Mouse (Mus musculus): ENCODE data around the gene Aldh3a2.

Gene Aldh3a2

DNA sequence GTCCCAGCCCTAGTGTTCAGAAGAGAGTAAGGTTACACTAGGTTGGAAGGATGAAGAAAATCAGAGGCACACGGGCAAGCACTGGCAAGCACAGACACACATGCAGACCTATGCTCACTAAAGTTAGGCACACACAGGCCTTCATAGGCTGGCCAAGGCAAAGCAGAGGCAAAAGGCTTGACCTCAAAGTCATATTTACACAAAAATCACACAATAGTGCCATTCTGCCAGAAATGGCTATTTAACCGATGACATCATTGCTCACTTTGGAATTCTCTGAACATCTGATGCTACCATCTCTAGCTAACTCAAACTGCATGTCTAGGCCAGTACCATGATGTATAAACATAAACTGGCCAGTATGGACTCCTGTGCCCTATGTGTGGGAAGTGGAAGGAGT is 6.7 kb upstream of the Aldh3a2 start:
- DNase-seq (ENCODE audit: low spot score in 2 of 2): no peak

DNA sequence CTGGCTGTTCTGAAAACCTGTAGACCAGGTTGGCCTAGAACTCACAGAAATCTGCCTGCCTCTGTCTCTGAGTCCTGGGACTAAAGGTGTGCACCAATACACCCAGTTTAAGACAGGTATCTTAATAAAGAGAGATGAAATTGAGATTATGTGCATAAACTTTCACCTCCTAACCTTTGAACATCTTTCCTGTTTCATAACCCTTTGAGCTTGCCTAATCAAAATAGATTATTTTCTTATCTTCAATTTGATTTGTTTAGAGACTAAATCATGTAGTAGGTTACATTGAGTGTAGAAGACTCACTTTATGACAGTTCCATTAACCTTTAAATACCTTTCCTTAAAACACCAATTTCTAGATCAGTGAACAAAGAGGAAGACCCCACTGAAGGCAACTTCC is 4.3 kb upstream of the Aldh3a2 start:
- no peak for DNase-seq (ENCODE audit: low spot score in 2 of 2)

DNA sequence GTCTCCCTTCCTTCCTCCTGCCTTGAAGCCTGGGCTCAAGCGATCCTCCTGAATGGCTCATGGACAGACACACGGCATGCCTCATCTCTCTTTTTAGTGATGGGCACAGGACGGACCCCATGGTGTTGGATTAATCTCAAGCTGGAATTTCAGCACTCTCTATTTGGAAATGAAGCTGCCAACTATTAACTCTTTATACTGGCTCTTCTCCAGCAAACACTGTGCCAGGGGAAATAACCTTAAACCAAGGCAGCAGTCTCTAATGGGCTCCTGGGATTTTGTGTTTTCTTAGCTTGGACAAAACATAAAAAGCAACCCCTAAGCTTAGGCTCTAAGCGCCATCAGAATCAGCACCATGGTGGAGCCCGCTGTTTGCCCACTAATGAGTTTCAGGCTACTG is 3.1 kb upstream of the Aldh3a2 start:
- DNase-seq (ENCODE audit: low spot score in 2 of 2): no peak

DNA sequence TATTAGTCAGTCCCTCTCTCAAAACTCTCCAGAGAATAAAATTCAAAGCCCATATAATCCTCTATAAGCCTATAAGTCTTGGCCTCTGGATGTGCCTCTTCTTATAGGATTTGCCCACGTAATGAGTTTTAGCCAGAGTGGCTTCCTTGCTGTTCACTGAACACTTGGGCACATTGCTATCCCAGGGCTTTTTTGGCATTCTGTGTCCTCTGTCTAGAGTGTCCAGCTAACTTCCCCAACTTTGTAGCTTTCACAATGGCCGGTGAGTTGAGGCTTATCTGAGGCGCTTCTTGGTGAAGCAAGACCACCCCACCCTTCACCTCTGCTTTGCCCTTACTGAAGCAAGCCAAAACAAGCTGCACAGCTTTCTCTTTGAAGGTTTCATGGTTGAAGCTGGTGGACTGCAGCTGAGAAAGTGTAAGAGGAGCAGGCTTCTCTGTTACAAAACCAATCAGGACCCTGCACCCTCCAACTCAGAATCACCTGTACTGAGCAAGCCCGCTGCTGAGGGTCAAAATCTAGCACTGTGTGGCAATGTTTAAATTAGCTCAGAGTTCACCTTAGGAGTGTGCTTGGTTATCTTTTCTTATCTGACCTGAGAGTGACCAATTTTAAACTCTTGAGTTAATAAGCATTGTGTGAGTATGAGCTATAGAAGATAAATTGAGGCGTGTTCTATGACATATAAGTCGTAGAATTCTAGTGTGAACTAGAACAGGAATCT is 1.5 kb upstream of the Aldh3a2 start:
- DNase-seq (ENCODE audit: low spot score in 2 of 2): no peak

DNA sequence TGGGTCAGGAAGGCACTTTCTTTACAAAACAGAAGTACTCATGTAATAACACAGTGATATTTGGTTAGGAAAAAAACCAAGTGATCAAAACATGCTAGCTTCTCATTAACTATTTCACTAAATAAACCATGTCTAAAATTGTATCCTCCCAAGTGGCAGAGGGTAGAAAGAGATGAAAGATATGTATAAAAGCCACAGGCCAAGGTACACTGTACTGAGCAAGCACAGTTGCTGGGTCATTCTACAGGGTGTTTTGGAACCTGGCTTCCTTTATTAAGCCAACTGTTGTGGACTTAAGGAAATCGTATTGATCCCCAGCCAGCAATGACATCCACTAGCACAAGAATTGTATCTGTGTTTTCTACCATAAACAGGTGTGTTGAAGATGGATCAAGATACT is 3.4 kb downstream of the Aldh3a2 start:
- no peak for DNase-seq (ENCODE audit: low spot score in 2 of 2)

DNA sequence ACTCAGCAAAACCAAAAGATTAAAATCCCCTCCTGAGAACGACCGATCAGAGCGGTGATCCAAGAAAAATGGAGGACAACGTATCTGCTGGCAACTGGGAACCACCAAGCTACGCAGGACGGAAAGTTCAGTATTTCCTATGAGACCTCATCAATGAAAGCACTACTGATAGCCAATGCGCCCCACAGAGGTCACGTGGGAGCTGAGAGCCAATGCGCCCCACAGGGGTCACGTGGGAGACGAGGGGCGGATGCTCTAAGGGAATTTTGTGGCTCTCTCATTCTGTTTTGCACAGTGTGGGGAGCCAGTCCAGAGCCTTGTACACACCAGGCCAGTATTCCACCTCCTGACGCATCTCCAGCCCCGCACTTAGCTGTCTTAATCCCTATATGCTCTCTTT is 4.7 kb downstream of the Aldh3a2 start:
- DNase-seq (ENCODE audit: low spot score in 2 of 2): no peak

DNA sequence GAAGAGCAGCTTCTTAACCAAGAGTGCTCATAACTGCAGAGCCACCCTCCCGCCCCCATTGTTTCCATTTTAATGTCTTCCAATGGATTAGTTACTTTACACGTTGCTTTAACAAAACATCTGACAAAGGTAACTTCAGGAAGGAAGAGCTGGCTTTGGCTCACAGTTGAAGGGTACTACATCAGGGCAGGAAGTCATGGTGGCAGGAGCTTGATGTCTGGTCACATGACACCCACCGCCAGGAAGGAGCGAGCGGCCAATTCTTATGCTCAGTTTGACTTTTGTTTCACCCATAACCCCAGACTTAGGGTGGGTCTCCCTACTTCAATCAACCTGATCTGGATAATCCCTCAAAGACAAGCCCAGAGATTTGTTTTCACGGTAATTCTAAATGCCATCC is 8.2 kb downstream of the Aldh3a2 start:
- no peak for DNase-seq (ENCODE audit: low spot score in 2 of 2)

DNA sequence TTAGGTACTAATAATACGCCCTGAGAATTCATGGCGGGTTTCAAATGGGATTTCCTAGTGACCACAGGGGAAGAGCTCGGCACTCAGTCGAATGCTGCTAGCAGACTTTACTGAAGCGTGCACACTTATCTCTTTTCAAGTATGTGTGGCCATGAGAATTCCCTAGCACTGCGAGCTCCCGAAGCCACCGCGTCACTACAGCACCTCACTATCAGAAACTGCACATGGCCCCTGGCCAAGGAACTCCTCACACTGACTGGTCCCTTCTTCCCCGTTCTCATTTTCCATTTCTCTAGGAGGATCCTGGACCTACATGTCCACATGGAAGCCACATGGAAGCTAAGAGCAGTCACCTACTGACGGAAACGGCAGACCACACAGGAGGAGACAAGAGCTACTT is 14.5 kb downstream of the Aldh3a2 start:
- DNase-seq (ENCODE audit: low spot score in 2 of 2): no peak

DNA sequence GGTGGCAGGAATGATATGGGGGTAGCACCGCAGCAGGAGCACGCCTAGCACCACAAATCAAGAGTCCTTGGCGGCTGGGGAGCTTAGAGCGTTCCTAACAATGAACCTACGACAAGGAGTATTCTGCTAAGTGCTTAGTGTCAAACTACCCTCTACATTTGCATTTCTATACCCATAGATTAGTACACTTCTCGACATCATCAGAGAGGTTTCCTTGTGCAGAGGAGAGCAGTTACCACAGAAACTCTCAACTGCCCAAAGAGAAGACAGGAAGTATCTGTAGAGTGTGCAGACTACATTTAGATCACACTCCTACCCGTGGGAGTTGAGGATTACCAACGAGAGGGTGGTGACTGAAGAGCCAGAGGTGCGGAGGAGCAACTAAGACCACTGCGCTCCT is 15.5 kb downstream of the Aldh3a2 start:
- DNase-seq (ENCODE audit: low spot score in 2 of 2): no peak

DNA sequence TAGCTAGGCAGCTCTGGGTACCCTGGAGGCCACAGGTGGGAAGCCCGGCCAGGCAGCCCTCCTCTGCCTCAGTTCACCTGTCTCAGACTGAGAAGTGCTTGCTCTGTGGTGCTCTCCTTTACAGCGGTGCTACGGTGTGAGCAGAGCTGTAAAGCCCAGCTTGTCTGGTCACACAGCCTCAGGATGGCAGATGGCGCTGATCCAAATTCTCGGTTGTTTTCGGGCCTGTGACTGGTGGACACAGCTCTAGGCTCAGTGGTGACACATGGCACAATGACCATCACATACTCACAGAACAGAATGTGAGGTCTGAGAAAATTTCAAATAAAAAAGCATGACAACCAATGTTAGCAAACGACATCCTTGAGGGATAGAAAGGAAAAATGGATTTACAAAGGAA is 22.9 kb downstream of the Aldh3a2 start:
- no peak for DNase-seq (ENCODE audit: low spot score in 2 of 2)

DNA sequence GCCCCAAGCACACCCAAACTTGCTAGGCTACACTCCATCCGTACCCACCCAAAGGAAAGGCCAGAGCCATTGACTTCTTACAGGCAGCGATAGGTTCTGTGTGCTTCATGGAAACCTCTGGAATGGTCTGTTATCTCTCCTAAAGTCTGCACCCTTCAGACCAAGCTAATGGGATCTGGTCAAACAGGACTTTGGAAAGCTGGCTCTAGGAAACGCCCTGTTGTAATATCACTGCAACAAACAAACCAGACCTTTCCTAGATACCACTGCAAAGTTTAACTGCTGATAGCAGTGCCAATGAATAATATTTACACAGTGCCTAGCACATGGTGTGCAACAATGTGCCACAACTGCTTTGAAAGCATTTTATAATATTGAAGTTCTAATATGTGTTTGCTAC is 31.2 kb downstream of the Aldh3a2 start:
- no peak for DNase-seq (ENCODE audit: low spot score in 2 of 2)

DNA sequence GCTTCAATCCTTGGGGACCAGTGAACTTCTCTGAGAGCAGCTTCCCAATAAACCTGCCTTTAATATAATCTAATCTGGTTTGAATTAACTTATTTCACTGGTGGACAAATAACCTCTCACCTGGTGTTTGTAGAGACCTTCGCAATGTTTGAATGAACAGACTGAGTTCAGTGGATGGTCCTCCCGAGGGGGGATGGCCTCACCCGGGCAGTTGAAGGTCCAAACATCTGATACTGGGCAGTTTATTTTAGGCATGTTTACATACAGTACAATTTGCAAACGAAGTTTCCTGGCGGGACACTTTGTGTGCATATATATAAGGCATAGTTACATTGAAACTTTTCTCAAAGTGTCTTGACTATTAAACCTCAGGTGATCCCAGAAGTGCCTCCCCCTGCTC is 33.1 kb downstream of the Aldh3a2 start:
- no peak for DNase-seq (ENCODE audit: low spot score in 2 of 2)

DNA sequence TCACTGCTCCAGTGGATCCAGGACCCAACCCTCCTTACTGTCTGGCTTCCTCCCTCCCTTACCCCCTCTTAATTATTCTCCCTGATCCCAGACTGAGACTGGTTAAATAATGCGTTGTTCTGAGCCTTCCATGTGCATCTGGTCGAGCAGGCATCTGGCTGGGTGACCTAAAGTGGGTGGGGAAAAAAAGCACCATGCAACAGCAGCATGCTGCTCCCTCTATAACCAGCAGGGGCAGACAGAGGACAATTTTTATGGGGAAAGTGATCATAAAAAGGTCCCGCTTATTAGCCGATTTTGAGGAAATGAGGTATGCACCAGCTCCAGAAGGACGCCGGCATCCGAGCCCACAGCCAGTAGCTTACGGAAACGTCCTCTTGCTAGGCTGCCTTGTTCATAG is 35.9 kb downstream of the Aldh3a2 start:
- peak; percentile 44 to 61 for DNase-seq (ENCODE audit: low spot score in 2 of 2)

DNA sequence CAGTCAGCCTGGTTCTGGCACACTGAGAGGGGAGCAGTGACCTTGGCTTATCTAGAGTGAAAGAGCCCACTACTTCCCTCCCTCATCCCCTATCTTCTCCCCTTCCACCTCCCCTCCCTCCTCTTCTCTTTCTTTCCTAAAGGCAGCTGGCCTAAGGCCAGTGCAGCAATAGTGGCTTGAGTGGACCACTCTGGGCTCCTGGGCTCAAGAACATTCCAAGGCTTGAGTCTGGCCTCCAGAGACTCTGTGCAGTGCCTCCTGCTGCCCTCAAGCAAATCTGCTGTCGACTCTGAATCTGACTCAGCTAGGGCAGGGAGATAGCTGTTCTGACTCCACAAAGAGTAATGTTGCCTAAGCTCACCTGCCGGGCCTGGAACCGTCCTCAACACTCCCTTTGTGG is 38.9 kb downstream of the Aldh3a2 start:
- no peak for DNase-seq (ENCODE audit: low spot score in 2 of 2)

DNA sequence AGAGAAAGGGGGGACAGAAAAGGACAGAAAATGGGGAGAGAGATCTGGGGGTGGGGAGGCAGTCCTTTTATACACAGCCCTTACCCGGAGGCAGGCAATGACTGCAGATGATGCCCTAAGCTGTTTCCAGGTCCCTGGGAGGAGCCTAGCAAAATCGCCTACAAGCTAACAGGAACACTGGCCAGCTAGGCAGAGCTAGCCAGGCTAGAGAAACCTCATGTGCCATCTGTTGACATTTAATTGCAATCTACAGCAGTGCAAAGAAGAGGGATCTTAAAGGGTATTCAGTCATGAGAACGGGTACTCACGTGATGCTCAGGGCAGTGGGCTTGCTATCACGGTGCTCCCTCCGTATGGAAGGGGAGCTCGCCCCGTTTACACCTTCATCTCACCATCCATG is 39.4 kb downstream of the Aldh3a2 start:
- DNase-seq (ENCODE audit: low spot score in 2 of 2): no peak

DNA sequence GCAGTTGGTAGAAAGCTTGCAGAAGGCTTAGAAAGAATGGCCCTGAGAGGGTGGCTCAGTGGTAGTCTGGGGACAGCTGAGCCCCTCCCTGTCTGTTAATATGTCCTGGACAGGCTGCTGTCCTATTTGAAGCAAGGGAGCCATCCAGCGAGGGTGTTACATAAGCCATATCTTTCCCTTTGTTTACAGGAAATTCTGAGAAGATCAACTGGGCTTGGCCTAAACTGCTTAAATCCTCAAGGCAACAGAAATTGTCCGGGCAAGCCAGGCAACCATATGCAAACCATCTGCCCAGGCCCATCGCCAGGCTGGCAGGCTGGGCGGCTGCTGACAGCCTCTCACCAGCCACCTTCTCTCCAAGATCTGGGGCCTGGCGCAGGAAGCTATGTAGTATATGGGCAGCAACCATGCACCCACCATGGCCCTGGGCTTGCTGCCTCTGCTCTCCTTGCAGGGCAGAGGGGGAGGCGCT is 41.3 kb downstream of the Aldh3a2 start:
- peak; percentile 75 to 78 for DNase-seq (ENCODE audit: low spot score in 2 of 2)

DNA sequence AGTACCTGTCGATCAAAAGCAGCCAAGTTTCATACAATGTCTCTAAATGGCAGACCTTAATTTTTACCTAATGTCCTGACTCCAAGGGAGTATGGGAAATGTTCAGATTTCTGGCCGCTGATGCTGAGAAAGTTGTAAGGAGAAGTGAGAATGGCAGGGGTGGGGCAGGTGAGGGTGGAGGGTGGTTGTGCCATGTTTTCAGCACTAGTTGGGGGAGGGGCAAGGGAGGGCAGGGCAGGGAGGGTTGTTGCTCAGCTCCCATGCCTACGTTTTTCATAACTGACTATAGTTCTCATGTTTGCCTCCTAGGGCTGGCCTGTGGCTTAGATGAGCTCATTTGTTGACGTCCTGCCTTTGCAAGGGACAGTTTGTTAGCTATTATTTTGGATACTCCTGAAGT is 41.8 kb downstream of the Aldh3a2 start:
- no peak for DNase-seq (ENCODE audit: low spot score in 2 of 2)

DNA sequence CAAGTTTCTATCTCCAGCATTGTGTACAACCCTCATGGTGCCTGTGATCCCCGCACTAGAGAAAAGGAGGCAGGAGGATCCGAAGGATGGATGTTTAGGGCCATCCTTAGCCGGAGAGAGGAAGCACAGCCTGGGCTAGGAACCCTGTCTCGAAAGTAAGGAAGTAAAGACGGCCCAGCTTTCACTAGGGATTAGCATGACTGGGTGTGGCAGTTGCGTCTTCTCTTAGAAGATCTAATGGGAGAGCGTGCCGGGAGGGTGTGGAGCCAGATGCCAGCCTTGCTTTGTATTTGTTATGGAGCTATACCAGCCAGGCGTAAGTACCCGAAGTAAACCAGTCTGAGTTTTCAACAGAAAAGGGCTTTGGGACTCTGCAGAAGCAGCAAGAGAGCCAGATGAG is 42.4 kb downstream of the Aldh3a2 start:
- DNase-seq (ENCODE audit: low spot score in 2 of 2): no peak

DNA sequence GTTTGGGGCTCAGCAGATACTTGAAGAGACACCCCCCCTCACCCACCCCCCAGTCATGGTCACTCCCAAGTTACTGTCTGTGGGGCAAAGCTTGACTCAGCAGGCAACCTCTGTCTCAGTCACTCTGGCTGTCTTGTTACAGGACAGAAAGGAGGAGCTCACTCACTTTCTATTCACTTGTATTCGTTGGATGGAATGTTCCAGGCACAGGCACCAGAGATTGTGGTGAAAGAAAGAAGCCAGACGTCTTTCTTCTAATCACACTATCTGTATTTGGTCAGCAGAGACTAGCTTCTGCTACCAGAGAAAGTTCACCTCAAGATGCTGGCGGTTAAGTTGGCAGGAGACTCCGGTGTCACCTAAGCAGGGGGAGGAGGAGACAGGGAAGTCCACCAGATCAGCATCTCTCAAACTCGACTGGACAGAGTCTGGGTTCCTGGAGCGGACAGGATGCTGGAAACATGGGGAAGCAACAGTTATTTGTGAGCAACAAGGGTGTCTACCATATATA is 43.0 kb downstream of the Aldh3a2 start:
- DNase-seq (ENCODE audit: low spot score in 2 of 2): no peak

DNA sequence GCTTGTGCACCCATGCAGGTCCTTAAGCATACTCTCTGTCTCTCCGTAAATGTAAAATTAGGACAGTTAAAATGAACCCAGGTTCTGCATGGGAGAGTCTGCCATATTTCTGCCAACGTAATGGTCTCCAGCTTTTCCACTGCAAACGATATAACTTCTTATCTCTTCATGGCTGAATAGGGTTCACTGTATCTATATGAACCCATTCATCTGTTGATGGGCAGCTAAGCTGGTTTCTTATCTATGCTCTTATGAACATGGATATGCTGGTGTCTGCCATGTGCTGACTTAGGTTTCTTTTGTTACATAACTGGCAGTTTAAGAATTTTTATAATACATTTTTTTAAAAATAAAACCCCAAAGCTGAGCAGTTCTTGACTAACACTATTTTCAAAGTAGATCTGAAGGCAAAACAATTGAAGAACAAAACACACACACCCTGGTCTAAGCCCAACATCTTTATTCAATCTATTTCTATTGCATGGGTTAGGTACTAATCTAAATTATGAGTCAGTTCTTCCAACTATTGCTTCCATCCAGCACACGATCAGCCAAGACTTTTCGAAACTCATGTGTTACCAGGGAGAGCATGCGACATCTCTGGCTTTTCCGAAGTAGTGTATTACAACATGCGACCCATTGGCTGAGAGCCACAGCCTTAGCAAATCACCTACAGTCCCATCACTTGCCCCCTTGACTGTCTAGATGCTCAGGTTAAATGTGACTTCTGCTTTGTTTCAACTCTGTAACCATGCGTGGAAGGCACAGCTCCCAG is 44.1 kb downstream of the Aldh3a2 start:
- no peak for DNase-seq (ENCODE audit: low spot score in 2 of 2)

DNA sequence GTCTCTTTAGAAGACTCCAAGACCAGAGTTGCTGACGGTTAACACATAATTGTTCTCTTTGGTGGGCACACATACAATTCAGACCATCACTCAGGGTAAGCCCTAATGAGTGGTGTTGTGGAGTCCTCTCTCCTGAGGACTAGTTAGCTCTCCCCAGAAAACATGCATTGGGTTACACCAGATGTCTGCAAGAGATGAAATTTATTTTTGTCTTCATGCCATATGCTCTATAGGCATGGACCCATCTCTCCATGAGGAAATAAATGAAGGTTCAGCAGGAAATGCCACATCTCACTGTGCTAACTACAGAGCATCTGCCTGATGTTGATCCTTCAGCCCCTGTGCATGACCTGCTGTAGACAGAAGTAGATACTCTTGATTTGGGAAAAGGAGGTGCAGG is 45.3 kb downstream of the Aldh3a2 start:
- DNase-seq (ENCODE audit: low spot score in 2 of 2): no peak

DNA sequence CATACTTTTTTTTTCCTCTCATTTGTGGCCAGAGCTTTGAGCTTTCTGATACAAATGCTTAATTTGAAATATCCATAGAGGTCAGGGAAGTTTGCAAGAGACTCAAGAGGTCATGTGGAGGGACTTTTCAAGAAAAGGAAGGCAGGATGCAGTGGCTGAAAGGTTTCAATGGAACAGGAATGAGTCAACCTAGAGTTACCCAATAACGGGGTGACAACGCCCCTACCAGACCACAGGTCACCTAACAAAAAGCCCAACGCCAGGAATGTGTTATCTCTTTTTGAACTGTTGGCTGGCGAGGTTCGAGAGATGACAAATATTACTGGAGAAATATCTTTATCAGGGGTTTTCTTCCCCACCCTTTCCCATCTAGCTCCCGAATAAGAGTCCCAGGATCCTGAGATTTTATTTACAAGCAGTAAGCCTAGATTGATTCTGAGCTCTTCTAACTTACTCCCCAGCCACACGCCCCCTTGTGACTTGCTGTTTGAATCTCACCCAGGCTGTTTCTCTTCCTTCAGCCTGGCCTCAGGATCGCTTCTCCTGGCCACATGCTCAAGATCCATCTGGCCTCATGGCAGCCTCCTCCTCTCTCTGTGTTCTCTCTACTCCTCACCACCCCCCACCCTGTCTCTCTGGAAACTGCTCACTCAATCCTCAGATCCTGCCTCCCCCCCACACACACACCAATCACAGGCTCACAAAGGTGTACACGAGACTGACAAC is 46.9 kb downstream of the Aldh3a2 start:
- peak; percentile 45 to 55 for DNase-seq (ENCODE audit: low spot score in 2 of 2)

DNA sequence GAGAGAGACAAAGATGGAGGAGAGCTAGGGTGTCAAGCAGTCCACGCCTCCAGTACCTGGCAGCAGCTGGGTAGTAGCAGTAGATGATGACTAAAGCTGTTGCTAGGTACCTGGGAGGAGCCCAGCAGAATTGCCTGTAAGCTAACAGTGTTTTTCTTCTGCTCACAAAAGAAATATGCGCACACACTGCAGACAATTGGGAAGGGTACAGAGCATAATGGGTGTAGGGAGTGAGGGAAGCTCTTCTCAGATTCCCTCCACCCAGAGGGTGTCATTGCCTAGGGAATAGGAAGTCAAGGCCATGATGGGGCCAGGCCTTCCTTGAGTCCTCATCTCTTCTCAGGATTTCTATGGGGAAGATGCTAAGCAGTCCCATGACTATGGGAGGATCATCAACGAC is 51.3 kb downstream of the Aldh3a2 start:
- DNase-seq (ENCODE audit: low spot score in 2 of 2): no peak

Data from right cerebral cortex, postnatal 10 days (tissue).